Mouse (Mus musculus) macrophage (primary cell): ENCODE results near the gene Spem1. TPM values are rescaled to one million over a fixed set of nuclear protein-coding genes. Genes with fewer than 3 reads are reported as not detected.

Experiments
- H3K27ac ChIP-seq: fragments of 350-480 bp; formaldehyde crosslinking; 2 replicates; pipeline ENCODE4 v1.9.0; 2021
- H3K36me3 ChIP-seq: fragments of 350-480 bp; formaldehyde crosslinking; 2 replicates; pipeline ENCODE4 v1.9.0; 2021; ENCODE audit errors: inconsistent target
- H3K4me3 ChIP-seq: fragments of 350-480 bp; formaldehyde crosslinking; 2 replicates; pipeline ENCODE4 v1.9.0; 2021; ENCODE audit errors: inconsistent target
- H3K79me2 ChIP-seq: fragments of 350-480 bp; formaldehyde crosslinking; 2 replicates; pipeline ENCODE4 v1.9.0; 2021; ENCODE audit errors: inconsistent target
- WGBS: methylation state at CpG from one replicate; pipeline ENCODE4 v1.1.7; 2026; ENCODE audit warnings: inconsistent platforms; ENCODE audit not compliant: missing documents; 5-methylcytosine and 5-hydroxymethylcytosine counted together
- polyA plus RNA-seq: library from polyadenylated mRNA; stranded (reverse); fragments of 250-400 nt; gene quantifications from 3 replicates; pipeline ENCODE4 v1.2.4, GENCODE M21; 2018; ENCODE audit warnings: inconsistent platforms

Spem1 gene
- polyA plus RNA-seq, 1 experiment from 2014 or later = not detected

GRCm38 (mm10) chr11:69799394-69800137, 22.4 kb downstream of the Spem1 start:
- WGBS = 47% methylated on average over 10 of the region's 12 CpGs
- Histone ChIP-seq H3K79me2 (no peaks in the 10 kb centered on the region), H3K36me3 (no peaks in the 10 kb centered on the region), H3K4me3 (no peak overlapping the region), H3K27ac (no peak overlapping the region)

- Histone ChIP-seq H3K79me2 (no peaks in the 10 kb centered on the region), H3K4me3 (no peak overlapping the region), H3K27ac (no peak overlapping the region), H3K36me3 (no peaks in the 10 kb centered on the region)
- 75% methylated on average over 7 of the region's 7 CpGs for WGBS
Observed at GRCm38 (mm10) chr11:69797924-69798323, 24.1 kb downstream of the Spem1 start.

GRCm38 (mm10) chr11:69795983-69796435, 26.0 kb downstream of the Spem1 start:
- no peak overlapping the region for H3K4me3 ChIP-seq
- H3K79me2 ChIP-seq = no peaks in the 10 kb centered on the region
- H3K27ac ChIP-seq = no peak overlapping the region
- 15% methylated on average over 12 of the region's 13 CpGs for WGBS
- no peaks in the 10 kb centered on the region for H3K36me3 ChIP-seq

- no peaks in the 10 kb centered on the region for H3K79me2 ChIP-seq
- 2% methylated on average over 52 of the region's 52 CpGs for WGBS
Observed at GRCm38 (mm10) chr11:69795168-69795982, 26.6 kb downstream of the Spem1 start, which contains the start of gene Chrnb1. Chrnb1 (minus strand) TSS chr11:69795943.

GRCm38 (mm10) chr11:69793429-69793828, 28.6 kb downstream of the Spem1 start:
- Histone ChIP-seq H3K27ac (no peak overlapping the region), H3K4me3 (no peak overlapping the region), H3K79me2 (no peaks in the 10 kb centered on the region), H3K36me3 (no peaks in the 10 kb centered on the region)
- 78% methylated on average over 5 of the region's 5 CpGs for WGBS

More at GRCm38 (mm10) chr11:69795168-69795982, 26.6 kb downstream of the Spem1 start, which contains the start of gene Chrnb1:
- H3K36me3 ChIP-seq = no peaks in the 10 kb centered on the region
- peak within 1 kb of the TSS; percentile 29; the same call in 1 of the 2 replicates for H3K4me3 ChIP-seq
- no peak within 1 kb of the TSS for H3K27ac ChIP-seq

- Histone ChIP-seq H3K79me2 (no peaks in the 10 kb centered on the region), H3K27ac (no peak overlapping the region), H3K4me3 (no peak overlapping the region), H3K36me3 (no peaks in the 10 kb centered on the region)
- WGBS = 90% methylated on average over 5 of the region's 5 CpGs
Observed at GRCm38 (mm10) chr11:69791420-69791819, 30.6 kb downstream of the Spem1 start.

- no peak overlapping the region for H3K27ac ChIP-seq
- no peaks in the 10 kb centered on the region for H3K79me2 ChIP-seq
- no peak overlapping the region for H3K4me3 ChIP-seq
- H3K36me3 ChIP-seq = no peaks in the 10 kb centered on the region
- WGBS = 93% methylated on average over 5 of the region's 5 CpGs
Observed at GRCm38 (mm10) chr11:69789431-69789830, 32.5 kb downstream of the Spem1 start.

- WGBS = 85% methylated on average over 5 of the region's 5 CpGs
- Histone ChIP-seq H3K4me3 (no peak overlapping the region), H3K36me3 (no peaks in the 10 kb centered on the region), H3K27ac (no peak overlapping the region), H3K79me2 (no peaks in the 10 kb centered on the region)
Observed at GRCm38 (mm10) chr11:69787306-69787705, 34.7 kb downstream of the Spem1 start.

GRCm38 (mm10) chr11:69784793-69785272, 37.1 kb downstream of the Spem1 start:
- H3K79me2 ChIP-seq = no peaks in the 10 kb centered on the region
- WGBS = 44% methylated on average over 14 of the region's 15 CpGs
- no peak overlapping the region for H3K4me3 ChIP-seq
- no peaks in the 10 kb centered on the region for H3K36me3 ChIP-seq
- H3K27ac ChIP-seq = no peak overlapping the region

- Histone ChIP-seq H3K4me3 (no peak overlapping the region), H3K27ac (no peak overlapping the region), H3K79me2 (no peaks in the 10 kb centered on the region), H3K36me3 (0 out of 2 replicates have a peak, but pooled peaks cover 2% of the 10 kb centered on the region)
- WGBS = 85% methylated on average over 4 of the region's 4 CpGs
Observed at GRCm38 (mm10) chr11:69781828-69782227, 40.2 kb downstream of the Spem1 start.

GRCm38 (mm10) chr11:69778985-69779384, 43.0 kb downstream of the Spem1 start:
- 90% methylated on average over 7 of the region's 7 CpGs for WGBS
- Histone ChIP-seq H3K27ac (no peak overlapping the region), H3K36me3 (peaks cover 14% of the 10 kb centered on the region; the same call in 1 of the 2 replicates), H3K79me2 (no peaks in the 10 kb centered on the region), H3K4me3 (no peak overlapping the region)

GRCm38 (mm10) chr11:69778258-69778982, 43.6 kb downstream of the Spem1 start:
- Histone ChIP-seq H3K36me3 (peaks cover 14% of the 10 kb centered on the region; the same call in 1 of the 2 replicates), H3K27ac (no peak overlapping the region), H3K4me3 (no peak overlapping the region), H3K79me2 (no peaks in the 10 kb centered on the region)
- 84% methylated on average over 23 of the region's 23 CpGs for WGBS

GRCm38 (mm10) chr11:69777504-69778257, 44.3 kb downstream of the Spem1 start:
- Histone ChIP-seq H3K4me3 (no peak overlapping the region), H3K79me2 (no peaks in the 10 kb centered on the region), H3K27ac (no peak overlapping the region), H3K36me3 (peaks cover 14% of the 10 kb centered on the region; the same call in 1 of the 2 replicates)
- 77% methylated on average over 23 of the region's 26 CpGs for WGBS
